Mouse (Mus musculus) CD4-positive helper T cell, adult 2 months (primary cell): ENCODE measurements around the gene Gm20812.
"Not testable (repeated sequence)": the region's sequence is repeated elsewhere in the genome, so short reads cannot be mapped to it uniquely, and the experiment has no call there.

Experiments
- DNase-seq: peaks from one replicate; pipeline ENCODE4 v3.0.0-alpha.2; 2012; ENCODE audit warnings: low read depth, missing footprints, low spot score

Gm20812 gene

DNA sequence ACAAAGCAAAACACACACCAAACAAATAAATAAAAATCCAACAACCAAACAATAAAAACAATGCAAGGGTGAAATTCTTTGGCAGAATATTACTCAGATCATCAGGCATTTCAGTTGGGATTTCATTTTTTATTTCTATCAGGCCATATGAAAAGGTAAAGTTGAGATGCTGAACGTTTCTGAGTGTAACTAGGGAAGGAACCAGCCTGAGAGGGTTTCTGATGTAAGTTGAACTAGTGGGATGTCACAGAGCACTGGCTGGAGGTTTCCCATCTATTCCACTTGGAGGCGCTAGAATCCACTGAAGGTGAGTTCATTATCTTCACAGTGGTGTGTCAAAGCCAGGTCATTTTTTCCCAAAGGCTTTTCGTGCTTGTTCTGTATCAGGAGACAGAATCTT is at the start of gene Gm20812:
Gm20812 (plus strand) TSS at position 301 of the 400 bp plus-strand sequence.
- DNase-seq = not testable (repeated sequence)
